Mouse (Mus musculus) megakaryocyte, embryonic 14.5 days (primary cell): ENCODE measurements around the gene Nt5m. TPM values are rescaled to one million over a fixed set of nuclear protein-coding genes. Genes with fewer than 3 reads are reported as not detected.
"Not testable (repeated sequence)": the region's sequence is repeated elsewhere in the genome, so short reads cannot be mapped to it uniquely, and the experiment has no call there.

ENCODE experiments used
- H3K27me3 ChIP-seq: replicated peaks from 2 replicates; pipeline ENCODE3; 2012; ENCODE audit warnings: inconsistent platforms
- H3K36me3 ChIP-seq: replicated peaks from 2 replicates; pipeline ENCODE3; 2012; ENCODE audit warnings: low read length, inconsistent platforms, mixed read lengths
- H3K4me1 ChIP-seq: 2 replicates; pipeline ENCODE4 v1.6.1; 2012; ENCODE audit warnings: inconsistent platforms
- H3K4me3 ChIP-seq: replicated peaks from 2 replicates; pipeline ENCODE3; 2012; ENCODE audit warnings: moderate library complexity, mild to moderate bottlenecking, inconsistent platforms
- H3K9me3 ChIP-seq: 2 replicates; pipeline ENCODE4 v1.6.1; 2012; ENCODE audit warnings: inconsistent platforms
- FLI1 ChIP-seq: IDR thresholded peaks from 2 replicates; pipeline ENCODE4 v1.6.1; 2012; ENCODE audit warnings: low read length, inconsistent platforms, mixed read lengths
- GATA1 ChIP-seq: IDR thresholded peaks from 3 replicates; pipeline ENCODE4 v1.6.1; 2012; ENCODE audit warnings: mixed read lengths, low read length, inconsistent platforms, borderline replicate concordance
- polyA plus RNA-seq: library from polyadenylated mRNA; stranded (reverse); fragments of >175 nt; gene quantifications from 2 replicates; pipeline ENCODE4 v1.2.3, GENCODE M21; 2012; ENCODE audit warnings: low replicate concordance; ENCODE audit not compliant: insufficient read depth

Nt5m gene
- polyA plus RNA-seq, 1 experiment = 42.2 TPM

GRCm38 (mm10) chr11:59809071-59809669 lies 30.1 kb upstream of the Nt5m start:
- Histone ChIP-seq H3K9me3 (no peaks in the 10 kb centered on the region), H3K27me3 (no peaks in the 10 kb centered on the region), H3K4me3 (peak overlapping the region; percentile 93), H3K4me1 (peaks cover 77% of the 10 kb centered on the region), H3K36me3 (peaks cover 58% of the 10 kb centered on the region)
- TF ChIP-seq GATA1 (no peak), FLI1 (no peak)

- Histone ChIP-seq H3K4me3 (peak within 1 kb of the TSS; percentile 93), H3K4me1 (peaks cover 71% of the 10 kb centered on the region), H3K9me3 (no peaks in the 10 kb centered on the region), H3K36me3 (peaks cover 55% of the 10 kb centered on the region), H3K27me3 (no peaks in the 10 kb centered on the region)
- TF ChIP-seq FLI1 (no peak), GATA1 (no peak)
Measured at GRCm38 (mm10) chr11:59809670-59810474, 29.4 kb upstream of the Nt5m start, which contains the start of gene Flcn. Gene Flcn (minus strand): TSS chr11:59810016.

DNA sequence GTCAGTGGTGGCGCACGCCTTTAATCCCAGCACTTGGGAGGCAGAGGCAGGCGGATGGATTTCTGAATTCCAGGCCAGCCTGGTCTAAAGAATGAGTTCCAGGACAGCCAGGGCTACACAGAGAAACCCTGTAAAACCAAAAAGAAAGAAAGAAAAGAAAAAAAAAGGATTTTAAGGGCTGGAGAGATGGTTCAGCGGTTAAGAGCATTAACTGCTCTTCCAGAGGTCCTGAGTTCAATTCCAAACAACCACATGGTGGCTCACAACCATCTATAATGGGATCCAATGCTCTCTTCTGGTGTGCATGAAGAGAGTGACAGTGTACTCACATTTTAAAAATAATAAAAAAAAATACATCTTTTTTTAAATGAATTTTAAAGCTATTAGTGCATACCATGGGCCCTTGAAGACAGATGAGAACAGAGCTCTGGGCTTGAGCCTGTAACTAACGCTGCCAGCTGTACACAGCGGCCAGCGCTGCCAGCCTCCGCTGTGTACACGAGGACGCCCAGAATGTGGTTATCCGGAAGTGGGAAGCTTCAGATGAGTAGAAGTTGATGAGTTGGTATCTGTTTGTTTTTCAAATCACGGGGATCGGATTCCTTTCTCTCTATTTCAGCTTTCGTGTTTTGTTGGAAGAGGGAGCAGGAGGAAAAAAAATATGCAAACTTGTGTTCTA lies 28.6 kb upstream of the Nt5m start:
- H3K27me3 ChIP-seq = no peaks in the 10 kb centered on the region
- TF ChIP-seq GATA1 = no peak
- no peak for TF ChIP-seq FLI1
- peak overlapping the region; percentile 93 for H3K4me3 ChIP-seq
- no peaks in the 10 kb centered on the region for H3K9me3 ChIP-seq
- H3K4me1 ChIP-seq = peaks cover 63% of the 10 kb centered on the region
- H3K36me3 ChIP-seq = peaks cover 50% of the 10 kb centered on the region

DNA sequence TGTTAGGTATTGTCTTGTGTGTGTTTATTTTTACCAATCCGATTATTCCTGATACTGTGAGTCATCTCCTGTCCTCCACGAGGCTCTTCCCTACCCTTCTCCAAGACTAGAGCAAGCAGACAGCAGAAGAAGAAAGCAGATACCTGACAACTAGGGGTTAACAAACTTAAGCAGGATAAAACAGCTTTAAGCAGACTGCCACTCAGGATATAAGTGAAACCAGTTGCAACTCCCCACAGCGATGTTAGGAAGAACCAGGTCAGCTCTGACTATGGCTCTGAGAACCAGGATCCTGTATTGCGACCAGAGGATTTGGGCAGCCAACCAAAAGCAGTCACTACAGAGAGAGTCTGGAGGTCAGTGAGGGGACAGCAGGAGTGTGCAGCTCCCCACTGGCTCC lies 28.0 kb upstream of the Nt5m start:
- TF ChIP-seq GATA1 = no peak
- TF ChIP-seq FLI1 = no peak
- Histone ChIP-seq H3K9me3 (no peaks in the 10 kb centered on the region), H3K4me3 (peak overlapping the region; percentile 93), H3K4me1 (peaks cover 57% of the 10 kb centered on the region), H3K36me3 (peaks cover 50% of the 10 kb centered on the region), H3K27me3 (no peaks in the 10 kb centered on the region)

- no peaks in the 10 kb centered on the region for H3K27me3 ChIP-seq
- H3K4me3 ChIP-seq = no peak overlapping the region
- H3K36me3 ChIP-seq = peaks cover 52% of the 10 kb centered on the region
- TF ChIP-seq GATA1 (no peak), FLI1 (no peak)
- peaks cover 41% of the 10 kb centered on the region for H3K4me1 ChIP-seq
- H3K9me3 ChIP-seq = no peaks in the 10 kb centered on the region
Measured at GRCm38 (mm10) chr11:59813276-59813675, 26.0 kb upstream of the Nt5m start.

DNA sequence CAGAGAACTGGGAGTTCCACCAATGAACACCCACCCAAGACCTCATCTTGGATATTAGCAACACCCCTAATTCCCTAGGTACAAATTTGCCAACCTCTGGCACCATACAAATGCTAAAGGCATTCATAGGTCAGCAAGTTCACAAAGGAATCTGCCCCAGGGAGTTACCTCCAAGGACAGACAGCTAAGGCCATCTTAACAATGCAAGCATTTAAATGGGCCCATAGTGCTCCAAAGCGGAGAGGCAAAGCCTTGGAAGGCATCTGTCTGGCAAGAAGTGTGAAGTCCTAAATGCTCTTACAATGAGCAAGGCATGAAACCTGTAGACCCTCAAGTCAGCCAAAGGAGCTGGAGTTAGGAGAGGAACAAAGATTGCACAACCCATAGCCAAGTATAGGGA lies 24.9 kb upstream of the Nt5m start:
- Histone ChIP-seq H3K9me3 (no peaks in the 10 kb centered on the region), H3K27me3 (no peaks in the 10 kb centered on the region), H3K4me1 (peaks cover 34% of the 10 kb centered on the region), H3K4me3 (no peak overlapping the region), H3K36me3 (peaks cover 60% of the 10 kb centered on the region)
- TF ChIP-seq GATA1 (no peak), FLI1 (no peak)

- Histone ChIP-seq H3K9me3 (no peaks in the 10 kb centered on the region), H3K4me1 (peaks cover 40% of the 10 kb centered on the region), H3K4me3 (no peak overlapping the region), H3K36me3 (peaks cover 67% of the 10 kb centered on the region), H3K27me3 (no peaks in the 10 kb centered on the region)
- TF ChIP-seq FLI1 = no peak
- no peak for TF ChIP-seq GATA1
Measured at GRCm38 (mm10) chr11:59814936-59815335, 24.3 kb upstream of the Nt5m start.

DNA sequence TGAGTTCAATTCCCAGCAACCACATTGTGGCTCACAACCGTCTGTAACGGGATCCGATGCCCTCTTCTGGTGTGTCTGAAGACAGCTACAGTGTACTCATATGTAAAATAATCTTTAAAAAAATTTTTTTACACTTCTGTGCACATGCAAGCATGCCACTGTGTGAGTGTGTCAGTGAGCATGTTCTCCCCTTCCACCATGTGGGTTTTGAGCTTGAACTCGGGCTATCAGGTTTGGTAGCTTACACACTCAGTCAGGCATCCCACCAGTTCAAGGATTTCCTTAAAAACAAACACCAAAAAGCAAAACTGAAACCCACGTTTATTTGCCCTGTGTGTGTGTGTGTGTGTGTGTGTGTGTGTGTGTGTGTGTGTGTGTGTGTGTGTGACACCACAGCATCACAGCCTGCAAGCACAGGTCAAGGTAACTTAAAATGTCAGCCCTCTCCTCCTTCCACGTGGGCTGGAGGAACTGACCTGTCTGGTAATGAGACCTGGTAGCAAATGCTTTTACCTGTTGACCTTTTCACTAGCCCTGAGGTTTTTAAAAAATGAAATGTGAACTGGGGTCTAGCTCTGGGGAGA lies 23.7 kb upstream of the Nt5m start:
- Histone ChIP-seq H3K4me3 (no peak overlapping the region), H3K36me3 (peaks cover 73% of the 10 kb centered on the region), H3K27me3 (no peaks in the 10 kb centered on the region), H3K9me3 (no peaks in the 10 kb centered on the region), H3K4me1 (peaks cover 46% of the 10 kb centered on the region)
- TF ChIP-seq FLI1 (no peak), GATA1 (no peak)

DNA sequence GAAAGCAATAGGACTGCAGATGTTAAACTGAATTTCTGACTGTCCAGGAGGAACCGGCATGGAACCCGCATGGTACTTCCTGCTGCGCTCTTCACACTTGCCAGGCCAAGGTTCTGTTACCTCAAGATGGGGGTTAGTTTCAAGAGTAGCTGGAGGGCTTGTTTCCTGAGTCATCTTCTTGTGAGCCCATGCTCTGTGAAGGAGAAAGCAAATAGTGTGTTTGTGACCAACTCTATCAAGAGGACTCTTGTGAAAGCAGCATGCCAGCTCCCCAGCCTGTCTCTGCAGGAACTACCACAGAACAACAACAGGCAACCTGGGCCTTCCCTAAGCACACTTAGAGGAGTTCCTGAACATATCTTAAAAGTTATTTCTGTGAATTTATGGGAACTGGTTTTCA lies 21.3 kb upstream of the Nt5m start:
- Histone ChIP-seq H3K36me3 (peaks cover 86% of the 10 kb centered on the region), H3K4me3 (no peak overlapping the region), H3K27me3 (no peaks in the 10 kb centered on the region), H3K9me3 (no peaks in the 10 kb centered on the region), H3K4me1 (peaks cover 41% of the 10 kb centered on the region)
- TF ChIP-seq FLI1 = no peak
- no peak for TF ChIP-seq GATA1

DNA sequence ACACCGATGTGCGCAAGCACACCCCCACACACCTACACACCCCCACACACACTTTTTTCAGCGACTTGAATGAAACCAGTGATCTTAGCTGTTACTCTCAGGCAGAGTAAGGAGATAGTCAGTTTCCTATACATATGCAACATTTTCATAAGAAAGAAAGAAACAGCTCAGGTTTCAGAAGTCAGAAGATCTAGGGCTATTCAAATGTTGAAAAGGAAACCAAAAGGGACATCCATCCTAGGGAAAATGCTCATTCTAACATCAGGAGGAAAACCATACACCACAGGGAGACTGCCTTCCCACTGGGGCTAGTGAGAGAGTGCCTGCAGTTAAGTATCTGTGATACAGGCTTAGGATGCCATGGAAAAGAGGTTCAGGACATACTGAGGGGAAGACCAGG lies 17.6 kb upstream of the Nt5m start:
- peaks cover 98% of the 10 kb centered on the region for H3K36me3 ChIP-seq
- no peaks in the 10 kb centered on the region for H3K9me3 ChIP-seq
- TF ChIP-seq GATA1 = no peak
- TF ChIP-seq FLI1 = no peak
- no peak overlapping the region for H3K4me3 ChIP-seq
- no peaks in the 10 kb centered on the region for H3K27me3 ChIP-seq
- H3K4me1 ChIP-seq = peaks cover 45% of the 10 kb centered on the region

GRCm38 (mm10) chr11:59837789-59838188 lies 1.5 kb upstream of the Nt5m start:
- H3K9me3 ChIP-seq, H3K27me3 ChIP-seq: not testable (repeated sequence)
- H3K36me3 ChIP-seq = peaks cover 63% of the 10 kb centered on the region
- H3K4me1 ChIP-seq = peaks cover 51% of the 10 kb centered on the region
- peak overlapping the region; percentile 100 for H3K4me3 ChIP-seq
